Comparison of ENCODE assay signal across 8 mouse cellular contexts in genomic region chr9:21803986-21804644, GRCm38 (mm10). TPM values are rescaled to one million over a fixed set of nuclear protein-coding genes. Genes with fewer than 3 reads are reported as not detected.
DNase-seq lines count a peak whose midpoint lies in the region; ATAC-seq lines count a peak whose summit lies in the region.

No protein-coding gene starts in this region.

- no peak overlapping the region for H3K27ac ChIP-seq in hindbrain, embryonic 11.5 days (ENCODE audit: low read depth, low read length)

- H3K36me3 ChIP-seq in hindbrain, embryonic 11.5 days (ENCODE audit: control insufficient read depth, insufficient read depth, low read length): no peaks in the 10 kb centered on the region

- H3K4me1 ChIP-seq in hindbrain, embryonic 11.5 days (replicated peaks; ENCODE audit: control insufficient read depth, insufficient read depth, low read length): peaks cover 2% of the 10 kb centered on the region; the same call in 1 of the 2 replicates

- H3K9ac ChIP-seq in hindbrain, embryonic 11.5 days (ENCODE audit: low read depth, low read length): peak overlapping the region; percentile 28; the same call in 1 of the 2 replicates

- no peak overlapping the region; the same call in 1 of the 2 replicates for H3K4me2 ChIP-seq in hindbrain, embryonic 11.5 days (replicated peaks; ENCODE audit: low read depth, low read length)

- no peaks in the 10 kb centered on the region for H3K9me3 ChIP-seq in hindbrain, embryonic 11.5 days (ENCODE audit: control insufficient read depth, low read length)

- peak; percentile 66 for DNase-seq in MEL-GATA-1-ER (ENCODE audit: extremely low read depth, low read depth)
- DNase-seq in cerebellum, adult 9-10 months: peak; percentile 87
- DNase-seq in frontal cortex, adult 2 months (ENCODE audit: extremely low spot score in 1 of 2, low spot score in 1 of 2): peak; percentile 75 to 93
- DNase-seq in hindbrain, embryonic 11.5 days (ENCODE audit: low spot score): peak; percentile 91
- DNase-seq in layer of hippocampus, postnatal 14 days (ENCODE audit: low spot score in 2 of 2): peak; percentile 71 to 76
- peak; percentile 94 for DNase-seq in lung, postnatal 14 days
- DNase-seq in retina, adult 2 months (ENCODE audit: low read depth, low spot score): peak; percentile 61
- DNase-seq in thymus, postnatal 25 days: peak; percentile 71

- no peak overlapping the region for H3K4me3 ChIP-seq in hindbrain, embryonic 11.5 days (ENCODE audit: low read depth, low read length)

- WGBS in hindbrain, embryonic 11.5 days: 38% methylated on average over 13 of the region's 13 CpGs

- ATAC-seq in hindbrain, embryonic 11.5 days (ENCODE audit: low FRiP score): peak; percentile 91

- no peaks in the 10 kb centered on the region for H3K27me3 ChIP-seq in hindbrain, embryonic 11.5 days (ENCODE audit: control insufficient read depth, insufficient read depth, low read length)

RNA-seq across cellular contexts. Expression of gene Kank2, which starts 5.6 kb away (rescaled TPM):
- 7.9 and 8.0 TPM in 2 replicates for polyA plus RNA-seq in frontal cortex, adult 2 months (2012; rRNA removed)
- polyA plus RNA-seq in hindbrain, embryonic 11.5 days (2014; fragmentation: Nextera tagmentation; extraction: Ambion mirVana): 4.1 and 4.7 TPM in 2 replicates
- 1 to 10 TPM; 7.1 to 7.8 TPM for total RNA-seq in layer of hippocampus, postnatal 14 days (2021)

RNA-seq across cellular contexts. Expression of gene Angptl8, which starts 31.2 kb away (rescaled TPM):
- not detected in 2 replicates for polyA plus RNA-seq in frontal cortex, adult 2 months (2012; rRNA removed)
- 0.74 TPM in 1 of 2 replicates, not detected in the other for polyA plus RNA-seq in hindbrain, embryonic 11.5 days (2014; fragmentation: Nextera tagmentation; extraction: Ambion mirVana)
- total RNA-seq in layer of hippocampus, postnatal 14 days (2021): not detected

RNA-seq across cellular contexts. Expression of gene Spc24, which starts 44.0 kb away (rescaled TPM):
- polyA plus RNA-seq in frontal cortex, adult 2 months (2012; rRNA removed): 3.3 and 3.8 TPM in 2 replicates
- polyA plus RNA-seq in hindbrain, embryonic 11.5 days (2014; fragmentation: Nextera tagmentation; extraction: Ambion mirVana): 94.3 and 101 TPM in 2 replicates
- total RNA-seq in layer of hippocampus, postnatal 14 days (2021): 1 to 10 TPM; 2.1 to 4.0 TPM

RNA-seq across cellular contexts. Expression of gene Dock6, which starts 48.3 kb away (rescaled TPM):
- polyA plus RNA-seq in frontal cortex, adult 2 months (2012; rRNA removed): 47.7 and 50.1 TPM in 2 replicates
- 16.3 and 21.4 TPM in 2 replicates for polyA plus RNA-seq in hindbrain, embryonic 11.5 days (2014; fragmentation: Nextera tagmentation; extraction: Ambion mirVana)
- total RNA-seq in layer of hippocampus, postnatal 14 days (2021): 10 to 100 TPM; 24.5 to 24.7 TPM

Comparison
In these comparisons a context has a peak if more than half of its experiments do, and no peak if none do; other contexts are left out.
1. RNA of gene Spc24, which starts 44.0 kb away (polyA plus RNA-seq): 94.3 to 101 TPM in hindbrain, embryonic 11.5 days; 3.3 to 3.8 TPM in frontal cortex, adult 2 months; every median in the first group is over 10 times any median in the second.
2. Peak in every context shown above with its lines, with median percentiles within 50 percentile points of each other: DNase-seq.